Mouse (Mus musculus) T-helper 17 cell (primary cell): Measurements from ENCODE around the gene Tnip1.

Experiments
- in situ Hi-C, 2 experiments: fragments of 300-600 bp; cut with MboI, MseI; formaldehyde crosslinking; loops; 1 replicate in 1 of 2; 2 replicates in 1 of 2; pipeline ENCODE4 v1.15.1; 2025; ENCODE audit warnings: high pct_unique_total_duplicates in 2 of 2

Gene Tnip1

GRCm38 (mm10) chr11:54882671-54883070, 80.0 kb downstream of the Tnip1 start:
- in situ Hi-C loops = no loop called here

GRCm38 (mm10) chr11:54881051-54881474, 81.7 kb downstream of the Tnip1 start:
- in situ Hi-C loops = no loop called here

DNA sequence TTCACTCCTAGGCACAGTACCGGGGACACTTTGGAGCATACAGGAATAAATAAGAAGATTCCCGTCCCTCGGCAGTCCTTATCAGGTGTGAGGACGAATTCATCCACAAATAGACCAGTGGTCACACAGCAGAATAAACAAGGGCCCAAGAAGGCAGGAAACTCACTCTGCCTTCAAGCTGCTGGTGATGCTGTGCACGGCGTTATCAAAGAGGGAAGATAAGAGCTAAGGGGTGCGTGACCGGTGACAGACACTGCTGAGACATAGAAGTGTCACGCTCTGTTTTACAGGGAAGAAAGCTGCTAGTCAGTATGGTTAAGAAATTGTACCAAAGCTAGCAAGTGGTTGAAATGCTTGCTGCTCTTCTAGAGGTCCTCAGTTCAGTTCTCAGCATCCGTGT, 82.8 kb downstream of the Tnip1 start:
- in situ Hi-C loops = no loop called here

GRCm38 (mm10) chr11:54879434-54879833, 83.3 kb downstream of the Tnip1 start:
- in situ Hi-C loops = no loop called here

GRCm38 (mm10) chr11:54878893-54879292, 83.8 kb downstream of the Tnip1 start:
- in situ Hi-C loops = no loop called here

- in situ Hi-C loops = no loop called here
These were observed 86.7 kb downstream of the Tnip1 start for GRCm38 (mm10) chr11:54876031-54876430.

DNA sequence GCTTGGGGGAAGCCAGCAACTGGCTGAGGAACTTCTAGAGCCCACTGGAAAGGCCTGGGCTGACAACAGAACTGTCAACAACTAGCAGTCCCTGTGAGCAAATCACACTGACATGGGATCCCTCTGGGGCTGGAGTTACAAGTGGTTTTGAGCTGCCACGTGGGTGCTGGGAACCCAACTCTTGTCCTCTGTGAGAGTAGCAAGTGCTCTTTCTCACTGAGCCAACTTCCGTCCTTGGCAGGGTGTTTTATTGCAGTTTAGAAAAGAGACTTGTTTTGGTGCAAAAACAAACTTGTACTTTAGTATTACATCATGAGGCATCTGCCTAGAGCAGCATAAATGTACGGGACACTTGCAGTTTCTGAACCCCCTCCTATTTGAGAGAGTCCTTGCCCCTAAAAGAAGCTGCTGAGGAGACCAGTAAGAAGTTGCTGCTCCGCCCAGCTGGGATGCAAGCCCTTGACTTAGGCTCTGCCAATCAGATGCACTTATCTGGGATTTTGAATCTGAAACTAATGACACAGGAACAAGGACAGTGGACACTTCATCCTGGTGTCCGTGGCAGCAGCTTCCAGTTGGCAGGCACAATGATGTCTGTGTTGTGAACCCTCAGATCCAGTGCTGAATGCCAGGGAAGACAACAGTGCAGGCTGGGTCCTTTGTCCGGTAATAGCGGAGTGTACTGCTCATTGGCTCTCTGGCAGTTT, 90.7 kb downstream of the Tnip1 start:
- in situ Hi-C loops = no loop called here

- in situ Hi-C loops = no loop called here
These were observed 93.4 kb downstream of the Tnip1 start for GRCm38 (mm10) chr11:54869318-54869717.

GRCm38 (mm10) chr11:54868445-54868844, 94.3 kb downstream of the Tnip1 start:
- in situ Hi-C loops = no loop called here

DNA sequence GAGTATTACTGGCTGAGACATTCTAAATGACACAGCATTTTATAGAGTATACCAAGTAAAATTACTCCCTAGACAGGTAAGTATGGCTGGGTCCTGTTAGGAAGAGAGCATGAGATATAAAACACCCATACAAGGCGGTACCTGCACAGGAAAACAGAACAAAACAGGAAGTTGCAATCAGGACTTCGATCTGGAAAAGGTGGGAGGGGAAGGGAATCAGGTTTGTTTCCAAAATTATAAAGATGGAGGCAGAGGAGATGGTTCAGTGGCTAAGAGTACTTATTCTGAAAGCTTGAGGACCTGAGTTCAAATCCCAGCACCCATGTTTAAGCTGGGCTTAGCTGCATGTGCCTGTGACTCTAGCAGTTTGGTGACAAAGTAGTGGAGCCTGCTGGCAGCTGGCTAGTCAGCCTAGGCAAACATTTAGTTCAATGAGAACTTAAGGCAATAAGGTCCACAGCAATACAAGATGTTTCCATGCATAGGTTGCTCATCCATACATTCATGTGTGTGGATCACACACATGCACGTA, 94.7 kb downstream of the Tnip1 start:
- in situ Hi-C loops = no loop called here

DNA sequence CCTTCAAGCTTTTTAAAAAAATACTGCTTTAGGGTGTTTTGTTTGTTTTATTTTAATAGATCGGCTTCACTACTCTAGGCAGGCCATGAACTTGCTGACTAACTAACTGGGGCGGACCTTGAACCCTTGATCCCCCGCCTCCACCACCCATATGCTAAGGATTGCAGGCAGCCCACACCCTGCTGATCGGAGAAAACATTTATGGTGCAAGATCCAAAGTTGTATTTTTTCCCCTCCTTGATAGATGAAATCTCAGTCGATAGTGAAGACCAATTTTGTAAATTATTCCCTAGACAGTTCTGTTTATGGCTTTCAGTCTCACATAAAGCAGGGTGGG, 95.7 kb downstream of the Tnip1 start:
- in situ Hi-C loops = no loop called here

- in situ Hi-C loops = no loop called here
These were observed 96.3 kb downstream of the Tnip1 start, which contains the start of gene Hint1 for GRCm38 (mm10) chr11:54866119-54867048. Gene Hint1, plus strand, starts transcription at chr11:54866383.

GRCm38 (mm10) chr11:54865330-54866085, 97.2 kb downstream of the Tnip1 start:
- in situ Hi-C loops = no loop called here

DNA sequence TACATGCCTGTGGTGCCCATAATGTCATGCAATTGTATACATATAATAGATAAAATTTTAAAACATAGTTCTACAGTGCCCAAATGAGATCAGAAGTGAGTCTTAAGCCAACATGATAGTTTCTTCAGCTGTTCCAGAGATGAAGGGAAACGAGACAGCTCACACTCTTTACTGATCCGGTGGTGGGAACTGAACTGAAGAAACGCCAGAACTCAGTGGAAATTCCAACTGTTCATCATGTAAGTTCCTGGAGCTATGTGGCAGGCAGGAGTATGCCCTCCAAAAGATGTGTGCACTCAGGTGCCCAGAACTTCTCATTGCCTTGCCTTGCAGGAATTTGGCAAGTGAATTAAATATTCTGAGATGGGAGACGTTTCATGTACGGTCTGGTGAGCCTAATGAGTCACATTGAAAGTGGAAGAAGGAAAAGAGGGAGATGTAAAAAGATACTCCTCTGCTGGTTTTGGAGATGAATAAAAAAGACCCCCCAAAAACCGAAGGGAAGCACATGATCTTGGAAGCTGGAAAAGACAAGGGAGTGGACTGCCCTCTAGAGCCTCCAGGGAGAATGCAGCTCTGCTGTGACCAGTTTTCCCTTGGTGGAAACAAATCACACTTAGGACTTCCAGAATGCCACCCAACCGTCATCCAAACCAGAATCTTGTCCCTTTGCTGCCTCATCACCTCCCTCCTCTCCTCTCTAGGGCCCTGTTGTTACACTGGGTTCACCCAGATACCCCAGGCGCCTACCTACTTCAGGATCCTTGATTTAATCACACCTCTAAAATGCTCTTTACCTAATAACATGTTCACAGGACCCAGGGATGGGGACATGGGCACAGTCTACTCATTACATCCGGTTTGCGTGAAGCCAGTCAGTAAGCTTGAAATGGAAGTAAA, 99.8 kb downstream of the Tnip1 start:
- in situ Hi-C loops = loop anchor here (5.0 kb wide), 2 partner anchors 141 to 161 kb away; no protein-coding TSS in a partner anchor

GRCm38 (mm10) chr11:54861471-54862420, 101.0 kb downstream of the Tnip1 start:
- in situ Hi-C loops = loop anchor here (5.0 kb wide), 2 partner anchors 139 to 159 kb away; no protein-coding TSS in a partner anchor
